Mouse (Mus musculus) limb, embryonic 15.5 days (tissue): ENCODE measurements around the gene Pigu. TPM values are rescaled to one million over a fixed set of nuclear protein-coding genes. Genes with fewer than 3 reads are reported as not detected.

Experiments used
- ATAC-seq: fragments of 200-750 bp; cut with Nextera tagmentation; 2 replicates; pipeline ENCODE4 v1.8.0; 2017; ENCODE audit warnings: low read depth, moderate TSS enrichment; ENCODE audit not compliant: insufficient number of reproducible peaks, low FRiP score, low TSS enrichment
- H3K27ac ChIP-seq: fragments of 300-500 bp; sonication (generic); 2 replicates; pipeline ENCODE4 v1.5.1; 2015; ENCODE audit warnings: moderate library complexity, mild to moderate bottlenecking, inconsistent platforms
- H3K27me3 ChIP-seq: fragments of 300-500 bp; sonication (generic); 2 replicates; pipeline ENCODE4 v1.6.1; 2015; ENCODE audit warnings: inconsistent platforms
- H3K36me3 ChIP-seq: fragments of 300-500 bp; sonication (generic); 2 replicates; pipeline ENCODE4 v1.6.1; 2015; ENCODE audit warnings: inconsistent platforms
- H3K4me1 ChIP-seq: fragments of 300-500 bp; sonication (generic); 2 replicates; pipeline ENCODE4 v1.6.1; 2015; ENCODE audit warnings: inconsistent platforms
- H3K4me2 ChIP-seq: fragments of 300-500 bp; sonication (generic); 2 replicates; pipeline ENCODE4 v1.6.1; 2015; ENCODE audit warnings: mild to moderate bottlenecking, inconsistent platforms
- H3K4me3 ChIP-seq: fragments of 300-500 bp; sonication (generic); 2 replicates; pipeline ENCODE4 v1.5.1; 2015; ENCODE audit warnings: mild to moderate bottlenecking, inconsistent platforms
- H3K9ac ChIP-seq: fragments of 300-500 bp; sonication (generic); 2 replicates; pipeline ENCODE4 v1.6.1; 2015; ENCODE audit warnings: inconsistent platforms
- H3K9me3 ChIP-seq: fragments of 300-500 bp; sonication (generic); 2 replicates; pipeline ENCODE4 v1.6.1; 2016; ENCODE audit warnings: inconsistent platforms
- WGBS: fragments of 180-500 bp; shearing (Covaris S2); methylation state at CpG from one replicate; pipeline ENCODE4 v1.1.7; 2015; 5-methylcytosine and 5-hydroxymethylcytosine counted together
- polyA plus RNA-seq: library from polyadenylated mRNA; unstranded; fragments of >200 nt; fragmentation: Nextera tagmentation; extraction: Ambion mirVana; gene quantifications from 2 replicates; pipeline ENCODE4 v1.2.1, GENCODE M21; 2015

Pigu gene
- polyA plus RNA-seq, 1 experiment from 2014 or later, result 41.7 TPM

- Histone ChIP-seq H3K9me3 (no peaks in the 10 kb centered on the region), H3K4me3 (peak overlapping the region; percentile 98), H3K36me3 (no peaks in the 10 kb centered on the region), H3K4me1 (peaks cover 30% of the 10 kb centered on the region), H3K9ac (peak overlapping the region; percentile 85), H3K27me3 (peaks cover 5% of the 10 kb centered on the region; the same call in 1 of the 2 replicates), H3K4me2 (peak overlapping the region; percentile 80), H3K27ac (peak overlapping the region; percentile 97)
- WGBS, result under 1% methylated on average over 68 of the region's 68 CpGs
- ATAC-seq, result peak; percentile 84
Observed at GRCm38 (mm10) chr2:155381643-155382331, 24.6 kb upstream of the Pigu start.

- 4% methylated on average over 11 of the region's 11 CpGs for WGBS
Observed at GRCm38 (mm10) chr2:155381060-155381437, 23.8 kb upstream of the Pigu start.

DNA sequence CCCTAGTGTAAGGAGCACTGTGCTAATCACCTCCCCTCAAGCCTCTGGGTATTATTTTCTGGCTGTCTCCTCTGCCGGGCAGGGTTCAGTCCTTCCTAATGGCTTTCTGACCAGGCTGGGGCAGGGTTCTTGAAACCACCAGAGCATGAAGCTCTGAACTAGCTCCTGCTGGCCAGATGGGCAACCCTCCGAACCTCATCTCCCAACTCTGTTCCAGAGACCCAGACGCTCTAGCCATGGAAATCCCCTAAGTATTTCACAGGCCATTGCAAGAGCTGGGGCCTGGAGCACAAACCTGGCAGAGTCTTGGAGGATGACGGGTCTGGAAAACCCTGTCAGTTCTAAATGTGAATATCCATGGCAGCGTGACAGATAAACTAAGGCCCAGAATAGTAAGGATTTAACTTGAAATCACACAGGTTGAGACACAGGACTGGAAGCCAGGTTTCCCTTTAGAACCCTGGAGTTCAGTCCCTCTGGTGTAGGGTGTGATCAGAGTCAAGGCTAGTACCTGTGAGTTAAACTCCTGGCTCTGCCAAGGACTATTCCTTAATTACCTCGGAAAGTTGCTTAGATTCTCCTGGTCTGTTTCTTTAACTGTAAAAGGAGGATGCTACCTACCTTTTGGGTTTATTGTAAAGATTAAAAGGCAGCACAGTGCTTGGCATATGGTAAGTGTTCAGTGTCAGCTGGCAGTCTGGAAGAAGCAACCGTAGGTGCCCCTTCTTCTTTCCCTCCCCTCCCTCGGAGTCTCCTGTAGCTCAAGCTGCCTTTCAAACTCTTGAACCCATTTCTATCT, 23.2 kb upstream of the Pigu start, which contains the start of gene Trp53inp2:
Gene Trp53inp2 (plus strand): TSS at position 799 of the 799 bp plus-strand sequence.
- Histone ChIP-seq H3K4me2 (peak within 1 kb of the TSS; percentile 80), H3K27ac (peak within 1 kb of the TSS; percentile 97), H3K9me3 (no peaks in the 10 kb centered on the region), H3K4me1 (peaks cover 17% of the 10 kb centered on the region), H3K9ac (peak within 1 kb of the TSS; percentile 85), H3K27me3 (peaks cover 5% of the 10 kb centered on the region; the same call in 1 of the 2 replicates), H3K36me3 (no peaks in the 10 kb centered on the region), H3K4me3 (peak within 1 kb of the TSS; percentile 98)
- ATAC-seq, result no peak
- WGBS, result 42% methylated on average over 8 of the region's 8 CpGs

More at GRCm38 (mm10) chr2:155381060-155381437, 23.8 kb upstream of the Pigu start:
- Histone ChIP-seq H3K4me3 (peak overlapping the region; percentile 98), H3K36me3 (no peaks in the 10 kb centered on the region), H3K4me1 (peaks cover 22% of the 10 kb centered on the region), H3K27me3 (peaks cover 5% of the 10 kb centered on the region; the same call in 1 of the 2 replicates), H3K27ac (no peak overlapping the region), H3K4me2 (peak overlapping the region; percentile 80), H3K9me3 (no peaks in the 10 kb centered on the region), H3K9ac (peak overlapping the region; percentile 85; the same call in 1 of the 2 replicates)
- ATAC-seq, result no peak

DNA sequence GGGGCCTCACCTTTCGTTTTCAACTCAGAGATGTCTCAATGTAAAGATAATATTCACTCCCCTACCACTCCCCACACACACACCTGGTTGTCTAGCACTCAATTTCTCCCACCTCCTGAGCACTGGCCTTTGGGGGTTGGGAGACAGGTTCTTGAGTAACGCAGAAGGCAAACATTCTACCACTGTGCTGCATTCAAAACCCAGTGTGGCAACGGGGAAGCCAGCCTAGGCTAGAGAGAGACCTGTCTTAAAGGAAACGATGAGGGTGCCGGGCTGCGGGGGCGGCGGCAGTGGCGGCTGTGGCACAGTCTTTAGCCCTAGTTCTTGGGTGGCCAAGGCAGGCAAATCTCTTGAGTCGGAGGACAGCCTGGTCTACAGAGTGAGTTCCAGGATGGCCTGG, 19.0 kb upstream of the Pigu start:
- H3K36me3 ChIP-seq, result no peaks in the 10 kb centered on the region
- H3K4me3 ChIP-seq, result no peak overlapping the region
- H3K4me1 ChIP-seq, result peaks cover 4% of the 10 kb centered on the region; the same call in 1 of the 2 replicates
- no peaks in the 10 kb centered on the region for H3K9me3 ChIP-seq
- H3K27ac ChIP-seq, result no peak overlapping the region
- no peak overlapping the region for H3K9ac ChIP-seq
- WGBS, result 78% methylated on average over 10 of the region's 10 CpGs
- no peak for ATAC-seq
- H3K27me3 ChIP-seq, result peaks cover 5% of the 10 kb centered on the region; the same call in 1 of the 2 replicates
- H3K4me2 ChIP-seq, result no peak overlapping the region

DNA sequence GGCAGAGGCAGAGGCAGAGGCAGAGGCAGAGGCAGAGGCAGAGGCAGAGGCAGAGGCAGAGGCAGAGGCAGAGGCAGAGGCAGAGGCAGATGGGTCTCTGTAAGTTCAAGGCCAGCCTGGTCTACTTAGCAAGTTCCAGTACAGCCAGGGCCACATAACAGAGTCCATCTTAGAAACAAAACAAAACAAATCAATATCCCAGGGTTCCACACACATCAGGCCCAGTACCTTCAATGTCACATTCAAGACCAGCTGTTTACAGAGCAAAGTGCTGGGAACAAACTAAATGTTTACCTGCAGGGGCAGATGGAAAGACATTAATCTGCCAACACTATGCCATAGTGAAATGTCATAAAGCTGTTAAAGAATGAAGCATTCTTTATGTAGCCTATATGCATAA, 17.3 kb upstream of the Pigu start:
- no peak overlapping the region for H3K4me2 ChIP-seq
- H3K27me3 ChIP-seq, result no peaks in the 10 kb centered on the region
- H3K36me3 ChIP-seq, result no peaks in the 10 kb centered on the region
- H3K4me3 ChIP-seq, result no peak overlapping the region
- no peak overlapping the region for H3K9ac ChIP-seq
- H3K4me1 ChIP-seq, result no peaks in the 10 kb centered on the region
- H3K27ac ChIP-seq, result no peak overlapping the region
- ATAC-seq, result no peak
- no peaks in the 10 kb centered on the region for H3K9me3 ChIP-seq

- WGBS, result 71% methylated on average over 1 of the region's 1 CpGs
- Histone ChIP-seq H3K9ac (no peak overlapping the region), H3K36me3 (no peaks in the 10 kb centered on the region), H3K27ac (no peak overlapping the region), H3K9me3 (no peaks in the 10 kb centered on the region), H3K4me3 (no peak overlapping the region), H3K27me3 (no peaks in the 10 kb centered on the region), H3K4me2 (no peak overlapping the region), H3K4me1 (0 out of 2 replicates have a peak, but pooled peaks cover 2% of the 10 kb centered on the region)
- ATAC-seq, result no peak
Observed at GRCm38 (mm10) chr2:155373886-155374285, 16.7 kb upstream of the Pigu start.

DNA sequence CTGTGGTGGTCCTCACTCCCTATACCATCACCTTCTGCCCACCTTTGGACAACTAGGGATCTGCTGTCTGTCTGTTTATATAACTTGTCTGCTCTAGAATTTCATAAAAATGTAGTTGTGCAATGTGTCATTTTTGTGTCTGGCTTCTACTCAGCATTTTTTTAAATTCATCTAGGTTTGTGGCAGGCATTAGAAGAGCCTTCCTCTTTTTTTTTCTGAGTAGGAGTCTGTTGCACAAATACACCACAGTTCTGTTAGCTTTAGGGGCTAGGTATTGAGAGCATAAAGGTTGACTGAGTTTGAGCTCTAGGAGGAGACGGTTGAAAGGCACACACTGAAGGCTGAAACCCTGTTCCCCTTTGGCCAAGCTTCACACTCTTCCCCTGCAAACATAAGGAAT, 16.1 kb upstream of the Pigu start:
- H3K36me3 ChIP-seq, result no peaks in the 10 kb centered on the region
- H3K4me2 ChIP-seq, result no peak overlapping the region
- no peaks in the 10 kb centered on the region for H3K27me3 ChIP-seq
- H3K4me3 ChIP-seq, result no peak overlapping the region
- H3K9ac ChIP-seq, result no peak overlapping the region
- 0 out of 2 replicates have a peak, but pooled peaks cover 2% of the 10 kb centered on the region for H3K4me1 ChIP-seq
- no peak overlapping the region for H3K27ac ChIP-seq
- ATAC-seq, result no peak
- no peaks in the 10 kb centered on the region for H3K9me3 ChIP-seq
- WGBS, result 68% methylated on average over 1 of the region's 1 CpGs

- Histone ChIP-seq H3K4me2 (no peak overlapping the region), H3K4me1 (0 out of 2 replicates have a peak, but pooled peaks cover 2% of the 10 kb centered on the region), H3K9me3 (no peaks in the 10 kb centered on the region), H3K27ac (no peak overlapping the region), H3K4me3 (no peak overlapping the region), H3K9ac (no peak overlapping the region), H3K36me3 (no peaks in the 10 kb centered on the region), H3K27me3 (no peaks in the 10 kb centered on the region)
- ATAC-seq, result no peak
- WGBS, result 48% methylated on average over 4 of the region's 4 CpGs
Observed at GRCm38 (mm10) chr2:155372451-155372850, 15.2 kb upstream of the Pigu start.

DNA sequence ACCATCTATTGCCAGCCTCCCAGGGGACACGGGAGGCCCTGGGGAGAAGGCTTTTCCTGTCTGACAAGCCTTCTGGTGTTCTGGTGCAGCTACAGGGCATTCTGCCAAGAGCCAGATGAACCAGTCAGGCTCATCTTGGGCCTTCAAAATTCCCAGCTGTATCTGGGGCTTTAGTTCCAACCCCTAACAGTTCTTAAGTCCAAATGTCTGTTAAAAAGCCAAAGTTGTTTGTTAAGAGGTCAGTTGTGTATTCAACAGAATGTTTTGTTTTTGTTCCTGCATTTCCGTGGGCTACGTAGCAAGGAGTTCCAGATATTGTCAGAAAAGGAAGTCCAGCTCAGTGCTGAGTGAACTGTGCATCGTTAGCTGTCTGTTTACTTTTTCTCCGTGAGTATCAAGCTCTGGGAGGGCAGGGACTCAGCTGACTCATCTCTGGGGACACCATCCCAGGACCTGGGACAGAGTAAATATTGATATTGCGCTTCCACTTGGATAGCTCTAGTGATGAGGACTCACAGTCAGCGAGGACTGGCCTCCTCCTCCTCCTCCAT, 12.2 kb upstream of the Pigu start:
- H3K9ac ChIP-seq, result no peak overlapping the region
- H3K4me2 ChIP-seq, result no peak overlapping the region
- ATAC-seq, result no peak
- no peaks in the 10 kb centered on the region for H3K27me3 ChIP-seq
- 55% methylated on average over 7 of the region's 7 CpGs for WGBS
- 0 out of 2 replicates have a peak, but pooled peaks cover 2% of the 10 kb centered on the region for H3K4me1 ChIP-seq
- H3K4me3 ChIP-seq, result no peak overlapping the region
- H3K27ac ChIP-seq, result 0 out of 2 replicates have a peak overlapping the region, but pooled peaks have one; percentile 1
- no peaks in the 10 kb centered on the region for H3K36me3 ChIP-seq
- no peaks in the 10 kb centered on the region for H3K9me3 ChIP-seq

GRCm38 (mm10) chr2:155367635-155368284, 10.5 kb upstream of the Pigu start:
- H3K4me3 ChIP-seq, result no peak overlapping the region
- no peaks in the 10 kb centered on the region for H3K36me3 ChIP-seq
- no peak overlapping the region for H3K27ac ChIP-seq
- no peaks in the 10 kb centered on the region for H3K27me3 ChIP-seq
- H3K4me2 ChIP-seq, result no peak overlapping the region
- 78% methylated on average over 7 of the region's 7 CpGs for WGBS
- no peaks in the 10 kb centered on the region for H3K9me3 ChIP-seq
- 0 out of 2 replicates have a peak, but pooled peaks cover 2% of the 10 kb centered on the region for H3K4me1 ChIP-seq
- no peak for ATAC-seq
- H3K9ac ChIP-seq, result no peak overlapping the region

GRCm38 (mm10) chr2:155357686-155358399, 613 bp upstream of the Pigu start:
- H3K27me3 ChIP-seq, result no peaks in the 10 kb centered on the region
- H3K4me2 ChIP-seq, result peak overlapping the region; percentile 79
- no peaks in the 10 kb centered on the region for H3K9me3 ChIP-seq
- peaks cover 10% of the 10 kb centered on the region for H3K4me1 ChIP-seq
- H3K36me3 ChIP-seq, result no peaks in the 10 kb centered on the region
- H3K27ac ChIP-seq, result peak overlapping the region; percentile 72
- 0 out of 2 replicates have a peak, but pooled peaks have one; percentile 2 for ATAC-seq
- 34% methylated on average over 14 of the region's 14 CpGs for WGBS
- peak overlapping the region; percentile 28; the same call in 1 of the 2 replicates for H3K9ac ChIP-seq
- peak overlapping the region; percentile 84 for H3K4me3 ChIP-seq
